Mouse (Mus musculus): ENCODE measurements at regions not wholly inside any gene's neighbourhood (a gene's known extent, or its start where the extent isn't known, plus 50 kb on each side); places are given as distances from the start of the nearest gene placed in this dataset.

- Histone ChIP-seq H3K27me3 (no peaks in the 10 kb centered on the region; the same call in 1 of the 2 replicates), H3K4me2 (replicated peaks) (no peak overlapping the region), H3K9me3 (no peaks in the 10 kb centered on the region), H3K27ac (replicated peaks) (no peak overlapping the region), H3K4me1 (no peaks in the 10 kb centered on the region), H3K9ac (replicated peaks) (no peak overlapping the region), H3K36me3 (no peaks in the 10 kb centered on the region), H3K4me3 (no peak overlapping the region)
- 88% methylated on average over 4 of the region's 4 CpGs for WGBS
- ATAC-seq (ENCODE audit: low FRiP score, low read depth): no peak
These were observed 90.3 kb upstream of the Tnp1 start for GRCm38 (mm10) chr1:73105856-73106463.

- H3K4me2 ChIP-seq (replicated peaks): no peak overlapping the region
- no peak overlapping the region for H3K4me3 ChIP-seq
- H3K4me1 ChIP-seq: no peaks in the 10 kb centered on the region
- H3K27ac ChIP-seq (replicated peaks): no peak overlapping the region
- WGBS: 84% methylated on average over 6 of the region's 6 CpGs
- H3K27me3 ChIP-seq: no peaks in the 10 kb centered on the region
- no peaks in the 10 kb centered on the region for H3K36me3 ChIP-seq
- no peak overlapping the region for H3K9ac ChIP-seq (replicated peaks)
- ATAC-seq (ENCODE audit: low FRiP score, low read depth): no peak
- H3K9me3 ChIP-seq: peaks cover 2% of the 10 kb centered on the region; the same call in 1 of the 2 replicates
These were observed 82.1 kb upstream of the Tnp1 start for GRCm38 (mm10) chr1:73097645-73098440.

- Histone ChIP-seq H3K27ac (replicated peaks) (peak overlapping the region; percentile 42), H3K9ac (replicated peaks) (no peak overlapping the region), H3K4me3 (no peak overlapping the region), H3K27me3 (no peaks in the 10 kb centered on the region), H3K36me3 (no peaks in the 10 kb centered on the region), H3K4me1 (peaks cover 23% of the 10 kb centered on the region), H3K4me2 (replicated peaks) (no peak overlapping the region), H3K9me3 (no peaks in the 10 kb centered on the region)
- peak; percentile 49; the same call in 1 of the 2 replicates for ATAC-seq (ENCODE audit: low FRiP score, low read depth)
- 5% methylated on average over 3 of the region's 3 CpGs for WGBS
These were observed 73.9 kb upstream of the Tnp1 start for GRCm38 (mm10) chr1:73089636-73090035.

- no peak overlapping the region for H3K4me3 ChIP-seq
- WGBS: 25% methylated on average over 2 of the region's 2 CpGs
- no peak overlapping the region for H3K9ac ChIP-seq (replicated peaks)
- ATAC-seq (ENCODE audit: low FRiP score, low read depth): no peak
- peaks cover 23% of the 10 kb centered on the region for H3K4me1 ChIP-seq
- no peaks in the 10 kb centered on the region for H3K27me3 ChIP-seq
- no peak overlapping the region for H3K4me2 ChIP-seq (replicated peaks)
- no peaks in the 10 kb centered on the region for H3K36me3 ChIP-seq
- H3K27ac ChIP-seq (replicated peaks): no peak overlapping the region
- no peaks in the 10 kb centered on the region for H3K9me3 ChIP-seq
These were observed 72.8 kb upstream of the Tnp1 start for GRCm38 (mm10) chr1:73088494-73088893.

GRCm38 (mm10) chr1:73084946-73085345, 69.2 kb upstream of the Tnp1 start:
- H3K27ac ChIP-seq (replicated peaks): no peak overlapping the region
- no peak overlapping the region for H3K4me3 ChIP-seq
- H3K36me3 ChIP-seq: no peaks in the 10 kb centered on the region
- ATAC-seq (ENCODE audit: low FRiP score, low read depth): no peak
- H3K4me1 ChIP-seq: peaks cover 20% of the 10 kb centered on the region
- no peaks in the 10 kb centered on the region for H3K9me3 ChIP-seq
- WGBS: 18% methylated on average over 2 of the region's 2 CpGs
- no peak overlapping the region for H3K9ac ChIP-seq (replicated peaks)
- no peaks in the 10 kb centered on the region for H3K27me3 ChIP-seq
- no peak overlapping the region for H3K4me2 ChIP-seq (replicated peaks)

- WGBS: 87% methylated on average over 3 of the region's 3 CpGs
These were observed 67.7 kb upstream of the Tnp1 start for GRCm38 (mm10) chr1:73083396-73083795.

GRCm38 (mm10) chr1:73079518-73079917, 63.8 kb upstream of the Tnp1 start:
- H3K9me3 ChIP-seq: no peaks in the 10 kb centered on the region
- 86% methylated on average over 2 of the region's 2 CpGs for WGBS
- H3K36me3 ChIP-seq: no peaks in the 10 kb centered on the region
- H3K4me1 ChIP-seq: no peaks in the 10 kb centered on the region
- no peak for ATAC-seq (ENCODE audit: low FRiP score, low read depth)
- no peak overlapping the region for H3K4me2 ChIP-seq (replicated peaks)
- no peak overlapping the region for H3K4me3 ChIP-seq
- no peak overlapping the region for H3K27ac ChIP-seq (replicated peaks)
- H3K9ac ChIP-seq (replicated peaks): no peak overlapping the region
- H3K27me3 ChIP-seq: no peaks in the 10 kb centered on the region

More at GRCm38 (mm10) chr1:73083396-73083795, 67.7 kb upstream of the Tnp1 start:
- no peak overlapping the region for H3K9ac ChIP-seq (replicated peaks)
- H3K27me3 ChIP-seq: no peaks in the 10 kb centered on the region
- no peaks in the 10 kb centered on the region for H3K9me3 ChIP-seq
- 0 out of 2 replicates have a peak, but pooled peaks cover 5% of the 10 kb centered on the region for H3K4me1 ChIP-seq
- no peak overlapping the region for H3K4me2 ChIP-seq (replicated peaks)
- no peak overlapping the region for H3K27ac ChIP-seq (replicated peaks)
- no peaks in the 10 kb centered on the region for H3K36me3 ChIP-seq
- no peak overlapping the region for H3K4me3 ChIP-seq
- no peak for ATAC-seq (ENCODE audit: low FRiP score, low read depth)

- 86% methylated on average over 4 of the region's 4 CpGs for WGBS
- Histone ChIP-seq H3K9ac (replicated peaks) (no peak overlapping the region), H3K4me2 (replicated peaks) (no peak overlapping the region), H3K9me3 (no peaks in the 10 kb centered on the region), H3K4me1 (no peaks in the 10 kb centered on the region), H3K36me3 (no peaks in the 10 kb centered on the region), H3K27ac (replicated peaks) (no peak overlapping the region), H3K4me3 (no peak overlapping the region), H3K27me3 (no peaks in the 10 kb centered on the region)
- ATAC-seq (ENCODE audit: low FRiP score, low read depth): no peak
These were observed 61.4 kb upstream of the Tnp1 start for GRCm38 (mm10) chr1:73077156-73077555.

- H3K9me3 ChIP-seq: no peaks in the 10 kb centered on the region
- H3K27me3 ChIP-seq: no peaks in the 10 kb centered on the region
- no peak overlapping the region for H3K4me3 ChIP-seq
- H3K9ac ChIP-seq (replicated peaks): no peak overlapping the region
- 90% methylated on average over 6 of the region's 6 CpGs for WGBS
- ATAC-seq (ENCODE audit: low FRiP score, low read depth): no peak
- H3K4me1 ChIP-seq: no peaks in the 10 kb centered on the region
- no peak overlapping the region for H3K4me2 ChIP-seq (replicated peaks)
- H3K36me3 ChIP-seq: no peaks in the 10 kb centered on the region
- H3K27ac ChIP-seq (replicated peaks): no peak overlapping the region
These were observed 60.1 kb upstream of the Tnp1 start for GRCm38 (mm10) chr1:73075699-73076373.

- no peaks in the 10 kb centered on the region for H3K27me3 ChIP-seq
- WGBS: 87% methylated on average over 2 of the region's 2 CpGs
- H3K27ac ChIP-seq (replicated peaks): no peak overlapping the region
- H3K4me1 ChIP-seq: no peaks in the 10 kb centered on the region
- no peak overlapping the region for H3K4me3 ChIP-seq
- no peak for ATAC-seq (ENCODE audit: low FRiP score, low read depth)
- H3K9me3 ChIP-seq: no peaks in the 10 kb centered on the region
- H3K36me3 ChIP-seq: no peaks in the 10 kb centered on the region
- H3K4me2 ChIP-seq (replicated peaks): no peak overlapping the region
- H3K9ac ChIP-seq (replicated peaks): no peak overlapping the region
These were observed 59.5 kb upstream of the Tnp1 start for GRCm38 (mm10) chr1:73075159-73075558.

GRCm38 (mm10) chr1:73074525-73074924, 58.8 kb upstream of the Tnp1 start:
- no peaks in the 10 kb centered on the region for H3K9me3 ChIP-seq
- no peak overlapping the region for H3K9ac ChIP-seq (replicated peaks)
- no peak for ATAC-seq (ENCODE audit: low FRiP score, low read depth)
- no peak overlapping the region for H3K27ac ChIP-seq (replicated peaks)
- H3K27me3 ChIP-seq: no peaks in the 10 kb centered on the region
- no peak overlapping the region for H3K4me3 ChIP-seq
- WGBS: 88% methylated on average over 3 of the region's 3 CpGs
- H3K36me3 ChIP-seq: no peaks in the 10 kb centered on the region
- H3K4me1 ChIP-seq: no peaks in the 10 kb centered on the region
- H3K4me2 ChIP-seq (replicated peaks): no peak overlapping the region

- H3K4me3 ChIP-seq: no peak overlapping the region
- H3K27ac ChIP-seq (replicated peaks): no peak overlapping the region
- H3K36me3 ChIP-seq: no peaks in the 10 kb centered on the region
- ATAC-seq (ENCODE audit: low FRiP score, low read depth): no peak
- H3K9me3 ChIP-seq: no peaks in the 10 kb centered on the region
- H3K4me2 ChIP-seq (replicated peaks): no peak overlapping the region
- no peaks in the 10 kb centered on the region for H3K27me3 ChIP-seq
- H3K9ac ChIP-seq (replicated peaks): no peak overlapping the region
- no peaks in the 10 kb centered on the region for H3K4me1 ChIP-seq
- WGBS: 86% methylated on average over 5 of the region's 5 CpGs
These were observed 56.7 kb upstream of the Tnp1 start for GRCm38 (mm10) chr1:73072237-73072904.
